Mouse (Mus musculus): ENCODE results near the gene Gm21981.

Gm21981 gene

GRCm38 (mm10) chr17:47694442-47694502 is at the start of gene Gm21981:
TSS of gene Gm21981 (minus strand) at chr17:47694455.
- DNase-seq (ENCODE audit: low spot score): no peak

DNA sequence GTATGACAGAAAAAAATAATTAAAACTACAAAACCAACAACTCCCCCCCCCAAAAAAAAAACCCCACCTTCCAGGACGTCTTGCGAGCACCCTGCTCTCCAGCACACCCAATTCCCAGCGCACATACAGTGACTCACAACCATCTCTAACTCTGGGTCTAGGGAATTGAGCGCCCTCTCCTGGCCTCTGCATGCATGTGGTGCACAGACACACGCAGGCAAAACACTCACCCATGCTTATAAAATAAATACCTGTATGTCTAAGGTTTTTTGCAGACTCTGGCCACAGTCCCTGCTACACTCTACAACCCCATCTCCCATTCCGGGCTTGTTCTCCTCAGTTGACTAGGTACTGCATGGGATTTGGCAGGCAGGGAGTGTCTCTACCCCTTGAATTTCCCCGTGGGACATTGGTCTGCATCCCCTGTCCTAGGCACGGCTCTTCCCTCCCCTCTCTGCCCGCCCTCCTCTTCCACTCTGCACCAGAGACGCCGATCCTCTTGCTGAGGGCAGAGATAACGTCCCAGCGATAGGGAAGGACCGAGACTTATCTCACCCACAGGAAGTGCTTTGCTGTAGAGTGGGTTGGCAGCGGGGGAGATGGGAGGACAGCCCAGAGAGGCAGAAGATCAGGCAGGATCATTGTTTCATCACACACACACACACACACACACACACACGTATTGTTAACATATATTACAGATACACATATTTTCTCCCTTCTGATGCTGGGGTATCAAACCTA is 48.9 kb upstream of the Gm21981 start:
- DNase-seq (ENCODE audit: low spot score): no peak

- no peak for DNase-seq (ENCODE audit: low spot score)
Measured at GRCm38 (mm10) chr17:47740186-47740585, 45.9 kb upstream of the Gm21981 start.

DNA sequence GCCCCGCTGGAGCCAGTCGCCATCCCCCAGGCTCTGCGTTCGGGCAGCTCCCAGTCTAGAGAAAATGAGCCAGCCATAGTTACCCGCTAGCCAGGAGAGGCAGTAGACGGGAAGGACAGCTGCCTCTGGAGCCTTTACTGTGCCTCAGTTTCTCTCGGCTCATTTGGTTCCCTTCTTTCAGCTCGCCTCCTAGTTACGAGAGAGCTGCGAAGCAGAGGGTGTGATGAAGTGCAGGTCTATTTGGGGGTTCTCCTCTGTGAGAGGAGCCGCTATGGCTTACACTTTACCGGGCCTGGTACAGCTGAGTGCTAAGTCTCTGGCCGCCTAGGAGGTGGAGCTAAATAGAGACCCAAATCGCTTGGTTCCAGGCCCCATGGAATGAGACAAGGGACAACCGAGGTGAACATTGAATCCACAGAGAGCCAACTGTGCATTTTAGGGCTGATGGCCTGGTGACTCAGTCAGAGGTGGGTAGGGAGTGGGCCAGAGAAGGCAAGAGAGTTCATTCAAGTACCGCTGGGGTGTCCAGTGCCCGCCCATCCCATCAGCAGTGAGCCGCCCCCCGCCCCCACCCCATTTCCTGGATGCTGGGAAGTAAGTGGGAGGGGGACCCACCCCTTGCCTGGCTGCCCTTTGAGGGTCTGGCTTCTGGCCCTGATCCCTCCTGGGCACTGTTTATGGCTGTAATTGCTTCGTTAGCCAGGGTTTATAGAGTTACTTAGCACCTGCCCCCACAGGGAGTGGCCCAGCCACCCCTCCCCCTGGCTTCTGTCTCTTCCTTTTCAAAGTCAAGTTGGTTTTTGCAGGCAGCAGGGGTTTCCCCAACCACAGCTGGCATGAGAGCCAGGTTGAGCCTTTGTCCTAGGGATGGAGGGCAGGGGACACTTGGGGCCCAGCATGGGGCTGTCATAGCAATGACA is 44.9 kb upstream of the Gm21981 start:
- no peak for DNase-seq (ENCODE audit: low spot score)

DNA sequence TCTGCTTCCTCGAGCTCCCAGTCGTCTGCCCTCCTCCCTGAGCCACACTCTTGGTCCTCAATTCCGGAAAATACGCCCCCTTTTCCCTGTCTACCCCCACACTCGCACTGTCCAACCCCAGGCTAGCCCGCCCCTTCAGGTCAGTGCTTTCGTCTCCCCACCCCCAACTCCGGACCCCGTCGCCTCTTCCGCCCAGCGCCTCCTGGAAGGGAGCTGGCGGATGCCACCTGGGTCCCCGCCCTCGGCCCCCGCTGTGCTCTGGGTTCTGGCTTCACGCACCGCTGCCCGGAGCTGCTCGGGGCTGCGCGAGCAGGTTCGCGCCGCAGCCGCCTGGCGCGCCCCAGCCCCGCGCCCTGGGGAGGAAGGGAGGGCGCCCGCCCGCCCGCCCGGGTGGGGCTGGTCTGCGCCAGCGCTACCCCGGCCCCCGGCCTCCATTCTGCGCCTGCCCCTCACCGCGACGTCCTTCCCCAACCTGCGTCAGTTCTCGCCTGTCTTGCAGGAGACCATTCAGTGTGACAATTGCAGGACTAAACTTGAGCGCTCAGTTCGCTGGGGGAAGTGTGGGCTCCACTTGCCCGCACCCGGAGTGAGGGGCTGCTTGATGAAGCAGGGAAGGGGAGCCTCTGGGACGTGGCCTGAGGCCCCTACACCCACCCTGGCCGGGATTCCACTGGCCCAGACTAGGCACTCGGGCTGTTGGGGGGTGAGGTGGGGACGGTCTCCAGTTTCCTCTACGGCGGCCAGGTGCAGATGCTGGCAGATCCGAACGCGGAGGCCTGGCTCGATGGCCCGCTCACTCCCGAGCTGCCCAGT is 44.0 kb upstream of the Gm21981 start:
- peak; percentile 57 for DNase-seq (ENCODE audit: low spot score)

- peak; percentile 89 for DNase-seq (ENCODE audit: low spot score)
Measured at GRCm38 (mm10) chr17:47737271-47738065, 43.2 kb upstream of the Gm21981 start.

DNA sequence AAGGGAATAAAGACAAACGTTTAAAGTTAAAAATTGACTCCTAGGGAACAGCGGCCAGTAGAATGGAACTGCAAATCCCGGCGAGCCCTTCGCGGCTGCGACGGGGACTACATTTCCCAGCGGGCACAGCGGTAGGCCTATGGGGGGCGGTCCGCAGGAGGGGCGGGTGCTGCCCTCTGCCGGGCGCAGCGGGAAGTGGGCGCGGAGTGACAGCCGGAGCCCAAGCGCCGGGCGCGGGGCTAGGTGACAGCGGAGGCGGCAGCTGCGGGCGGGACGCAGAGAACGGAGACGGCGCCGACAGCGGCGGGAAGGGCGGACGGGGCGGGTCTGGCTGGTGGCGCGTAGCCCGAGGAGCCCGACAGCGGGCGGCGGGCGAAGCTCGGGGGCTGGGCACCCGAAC is 42.6 kb upstream of the Gm21981 start, which contains the start of gene Tfeb:
Gene Tfeb, plus strand, starts transcription at position 175 of the 400 bp plus-strand sequence.
- DNase-seq (ENCODE audit: low spot score): peak; percentile 98

- DNase-seq (ENCODE audit: low spot score): no peak
Measured at GRCm38 (mm10) chr17:47735553-47736100, 41.4 kb upstream of the Gm21981 start.

DNA sequence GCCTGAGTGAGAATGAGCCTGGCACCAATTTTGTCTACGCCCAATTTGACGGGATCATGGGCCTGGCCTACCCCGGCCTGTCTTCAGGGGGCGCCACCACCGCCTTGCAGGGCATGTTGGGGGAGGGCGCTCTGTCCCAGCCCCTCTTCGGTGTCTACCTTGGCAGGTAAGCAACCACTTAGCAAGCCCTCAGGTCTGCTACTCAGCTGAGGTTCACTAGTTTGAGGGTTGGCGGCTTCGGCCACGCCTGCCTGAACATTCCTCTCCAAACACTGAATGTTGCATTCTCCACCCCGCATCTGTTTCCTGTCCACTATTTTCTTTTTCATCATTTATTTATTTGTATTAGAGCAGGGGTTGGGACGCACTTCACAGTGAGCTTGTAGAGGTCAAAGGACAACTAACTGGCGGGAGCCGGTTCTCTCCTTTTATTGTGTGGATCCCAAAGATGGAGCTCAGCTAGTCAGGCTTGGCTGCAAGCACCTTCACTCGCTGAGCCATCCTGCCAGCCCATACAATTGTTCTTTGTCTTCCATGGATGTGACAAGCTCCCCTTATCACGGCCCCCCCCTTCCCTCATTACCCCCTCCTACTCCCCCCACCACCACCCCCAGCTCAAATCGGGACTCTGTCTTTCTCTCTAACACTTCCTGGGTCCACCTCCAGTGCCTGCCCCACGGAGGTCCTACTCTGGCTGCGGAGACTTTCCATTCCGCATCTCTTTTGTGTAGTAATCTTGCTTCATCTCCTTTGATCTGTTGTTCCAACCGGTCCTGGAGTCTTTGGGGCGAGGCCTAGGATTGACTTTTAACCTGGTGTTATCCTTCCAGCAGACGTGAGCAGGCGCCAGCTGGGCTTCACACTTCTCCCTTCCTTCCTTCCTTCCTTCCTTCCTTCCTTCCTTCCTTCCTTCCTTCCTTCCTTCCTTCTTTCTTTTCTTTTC is 36.6 kb upstream of the Gm21981 start:
- no peak for DNase-seq (ENCODE audit: low spot score)

GRCm38 (mm10) chr17:47726566-47726965 is 32.3 kb upstream of the Gm21981 start, which contains the start of gene Pgc:
TSS of gene Pgc (plus strand) at chr17:47726842.
- no peak for DNase-seq (ENCODE audit: low spot score)

- DNase-seq (ENCODE audit: low spot score): no peak
Measured at GRCm38 (mm10) chr17:47721183-47721582, 26.9 kb upstream of the Gm21981 start.

DNA sequence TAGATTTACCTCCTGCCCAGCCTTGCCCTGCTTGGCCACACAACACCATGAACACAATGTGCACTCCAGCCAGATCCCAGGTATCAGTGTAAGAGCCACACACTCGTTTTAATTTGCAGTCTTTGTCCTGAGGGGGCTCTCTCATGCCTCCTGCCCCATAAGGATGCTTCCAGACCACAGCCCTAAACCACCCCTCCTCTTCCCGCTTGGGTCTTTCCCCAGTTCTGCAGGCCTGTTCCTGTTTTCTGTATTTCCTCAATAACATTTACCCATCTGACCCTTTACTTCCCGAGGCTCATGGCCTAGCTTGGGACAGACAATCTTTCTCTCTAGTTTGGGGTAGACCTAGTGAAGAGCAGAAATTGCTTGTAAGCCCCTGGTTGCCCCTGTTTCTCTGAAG is 20.8 kb upstream of the Gm21981 start:
- DNase-seq (ENCODE audit: low spot score): no peak

GRCm38 (mm10) chr17:47712889-47713571 is 18.8 kb upstream of the Gm21981 start:
- no peak for DNase-seq (ENCODE audit: low spot score)

GRCm38 (mm10) chr17:47711883-47712282 is 17.6 kb upstream of the Gm21981 start:
- no peak for DNase-seq (ENCODE audit: low spot score)

DNA sequence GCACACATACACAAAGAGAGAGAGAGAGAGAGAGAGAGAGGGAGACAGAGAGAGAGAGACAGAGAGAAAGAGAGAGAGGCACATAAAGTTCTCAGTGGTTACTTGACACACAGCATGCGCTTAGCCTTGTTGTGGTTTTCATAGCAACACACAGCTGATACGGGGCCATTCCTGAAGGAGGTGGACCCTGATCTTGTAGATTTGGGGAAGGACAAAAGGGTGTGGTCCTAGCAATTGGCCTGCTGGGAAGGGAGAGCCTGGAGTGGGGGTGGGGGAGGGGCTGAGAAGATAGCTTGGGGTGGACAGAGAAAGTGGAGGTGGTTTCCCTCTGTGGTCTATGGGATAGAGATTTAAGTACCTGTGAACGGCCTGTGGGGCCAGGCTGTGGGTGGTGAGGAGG is 15.8 kb upstream of the Gm21981 start:
- no peak for DNase-seq (ENCODE audit: low spot score)

- no peak for DNase-seq (ENCODE audit: low spot score)
Measured at GRCm38 (mm10) chr17:47708972-47709371, 14.7 kb upstream of the Gm21981 start.

GRCm38 (mm10) chr17:47707961-47708360 is 13.7 kb upstream of the Gm21981 start:
- no peak for DNase-seq (ENCODE audit: low spot score)

GRCm38 (mm10) chr17:47706196-47706595 is 11.9 kb upstream of the Gm21981 start:
- no peak for DNase-seq (ENCODE audit: low spot score)

GRCm38 (mm10) chr17:47704692-47705091 is 10.4 kb upstream of the Gm21981 start:
- no peak for DNase-seq (ENCODE audit: low spot score)

DNA sequence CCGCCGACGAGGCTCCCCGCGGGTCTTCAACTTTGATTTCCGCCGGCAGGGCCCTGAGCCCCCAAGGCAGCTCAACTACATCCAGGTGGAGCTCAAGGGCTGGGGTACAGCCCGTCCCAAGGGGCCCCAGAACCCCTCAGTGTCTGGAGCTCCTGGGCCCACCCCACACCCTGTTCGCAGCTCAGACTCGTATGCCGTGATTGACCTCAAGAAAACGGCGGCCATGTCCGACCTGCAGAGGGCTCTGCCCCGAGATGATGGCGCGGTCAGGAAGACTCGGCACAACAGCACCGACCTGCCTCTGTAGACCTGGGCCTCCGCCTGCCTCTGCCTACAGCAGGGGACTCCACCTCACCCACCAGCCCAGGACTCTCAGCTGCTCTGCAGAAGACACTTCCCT is 9.3 kb upstream of the Gm21981 start:
- DNase-seq (ENCODE audit: low spot score): no peak
